Mouse (Mus musculus) midbrain, embryonic 14.5 days (tissue): Measurements from ENCODE around the gene Mib2. TPM values are rescaled to one million over a fixed set of nuclear protein-coding genes. Genes with fewer than 3 reads are reported as not detected.

ENCODE experiments used
- ATAC-seq: fragments of 200-750 bp; cut with Nextera tagmentation; 2 replicates; pipeline ENCODE4 v1.8.0; 2017; ENCODE audit warnings: moderate number of reproducible peaks, moderate library complexity; ENCODE audit not compliant: low FRiP score, low TSS enrichment
- DNase-seq: peaks from one replicate; pipeline ENCODE4 v3.0.0-alpha.2; 2015
- H3K27ac ChIP-seq: fragments of 300-500 bp; sonication (generic); replicated peaks from 2 replicates; pipeline ENCODE4 v1.5.1; 2014; ENCODE audit warnings: mild to moderate bottlenecking, low read depth, low read length, moderate library complexity
- H3K27me3 ChIP-seq: fragments of 300-500 bp; sonication (generic); 2 replicates; pipeline ENCODE4 v1.6.1; 2014; ENCODE audit warnings: low read length, control low read depth, mixed read lengths; ENCODE audit not compliant: control insufficient read depth, insufficient read depth
- H3K36me3 ChIP-seq: fragments of 300-500 bp; sonication (generic); 2 replicates; pipeline ENCODE4 v1.6.1; 2014; ENCODE audit warnings: low read length, control low read depth; ENCODE audit not compliant: control insufficient read depth, insufficient read depth
- H3K4me1 ChIP-seq: fragments of 300-500 bp; sonication (generic); 2 replicates; pipeline ENCODE4 v1.6.1; 2014; ENCODE audit warnings: mild to moderate bottlenecking, antibody characterized with exemption, low read length, control low read depth; ENCODE audit not compliant: control insufficient read depth, insufficient read depth
- H3K4me2 ChIP-seq: fragments of 300-500 bp; sonication (generic); 2 replicates; pipeline ENCODE4 v1.6.1; 2014; ENCODE audit warnings: mild to moderate bottlenecking, low read length, moderate library complexity
- H3K4me3 ChIP-seq: fragments of 300-500 bp; sonication (generic); replicated peaks from 2 replicates; pipeline ENCODE4 v1.5.1; 2014; ENCODE audit warnings: low read depth, low read length
- H3K9ac ChIP-seq: fragments of 300-500 bp; sonication (generic); replicated peaks from 2 replicates; pipeline ENCODE4 v1.6.1; 2014; ENCODE audit warnings: mild to moderate bottlenecking, low read length, moderate library complexity
- H3K9me3 ChIP-seq: fragments of 300-500 bp; sonication (generic); 2 replicates; pipeline ENCODE4 v1.6.1; 2016; ENCODE audit warnings: low read length, control low read depth, mixed read lengths; ENCODE audit not compliant: control insufficient read depth
- WGBS: fragments of 180-500 bp; shearing (Covaris S2); extraction: QIAGEN DNeasy Blood & Tissue Kit; methylation state at CpG from one replicate; pipeline ENCODE4 v1.1.7; 2014; 5-methylcytosine and 5-hydroxymethylcytosine counted together
- polyA plus RNA-seq: library from polyadenylated mRNA; unstranded; fragments of >200 nt; fragmentation: Nextera tagmentation; extraction: Ambion mirVana; gene quantifications from 2 replicates; pipeline ENCODE4 v1.2.1, GENCODE M21; 2014

The Mib2 gene
- 39.6 and 40.8 TPM in 2 replicates for polyA plus RNA-seq

- DNase-seq: peak; percentile 99
- H3K9me3 ChIP-seq: no peaks in the 10 kb centered on the region
- peak within 1 kb of the TSS; percentile 79 for H3K27ac ChIP-seq
- WGBS: under 1% methylated on average over 73 of the region's 73 CpGs
- H3K36me3 ChIP-seq: peaks cover 12% of the 10 kb centered on the region
- peak within 1 kb of the TSS; percentile 89 for H3K4me2 ChIP-seq
- ATAC-seq: peak; percentile 98
- H3K27me3 ChIP-seq: no peaks in the 10 kb centered on the region
- peak within 1 kb of the TSS; percentile 89 for H3K9ac ChIP-seq
- H3K4me3 ChIP-seq: peak within 1 kb of the TSS; percentile 80
- H3K4me1 ChIP-seq: peaks cover 7% of the 10 kb centered on the region; the same call in 1 of the 2 replicates
These were observed at the start of gene Mib2 for GRCm38 (mm10) chr4:155668689-155669597. Gene Mib2 (minus strand): TSS chr4:155669198.

DNA sequence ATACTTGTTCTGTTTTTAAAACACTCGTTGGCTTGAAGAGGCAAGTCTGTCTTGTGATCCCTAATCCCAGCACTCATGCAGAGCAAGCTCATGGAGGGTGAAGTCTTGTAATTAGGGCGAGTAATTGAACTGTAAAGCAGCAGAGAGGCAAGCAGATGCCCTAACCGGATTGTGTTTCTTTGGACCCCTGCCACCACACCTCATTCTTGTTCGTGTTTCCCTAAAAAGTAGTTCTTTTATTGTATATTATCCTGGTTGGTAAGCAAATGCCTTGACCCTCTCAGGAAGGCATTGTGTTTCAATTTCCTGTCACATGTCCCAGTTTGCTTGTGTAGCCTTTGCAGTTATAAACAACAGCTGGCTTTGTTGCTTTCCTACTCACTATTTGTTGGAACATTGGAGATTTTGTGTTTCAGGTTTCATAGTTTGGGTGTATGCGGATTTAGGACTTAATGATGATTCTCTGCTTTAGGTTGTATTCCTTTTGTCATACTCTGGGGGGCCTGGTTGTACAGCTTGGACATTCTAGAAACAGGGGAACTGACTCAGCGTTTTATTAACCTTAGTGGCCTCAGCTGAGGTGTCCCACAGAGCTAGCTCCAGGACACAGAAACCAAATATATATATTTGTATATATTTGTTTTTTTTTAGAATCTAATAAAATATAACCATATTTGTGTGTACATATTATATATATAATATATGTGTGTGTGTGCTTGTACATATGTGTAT lies 41.7 kb upstream of the Mib2 start:
- H3K4me2 ChIP-seq: no peak overlapping the region
- no peak overlapping the region for H3K4me3 ChIP-seq
- no peak overlapping the region for H3K27ac ChIP-seq
- ATAC-seq (no peak), DNase-seq (no peak)
- WGBS: 66% methylated on average over 6 of the region's 6 CpGs
- H3K9me3 ChIP-seq: no peaks in the 10 kb centered on the region
- H3K36me3 ChIP-seq: peaks cover 4% of the 10 kb centered on the region
- H3K4me1 ChIP-seq: peaks cover 13% of the 10 kb centered on the region
- H3K9ac ChIP-seq: no peak overlapping the region
- H3K27me3 ChIP-seq: no peaks in the 10 kb centered on the region

- DNase-seq (no peak), ATAC-seq (no peak)
- Histone ChIP-seq H3K4me1 (peaks cover 17% of the 10 kb centered on the region), H3K9ac (no peak overlapping the region), H3K27ac (no peak overlapping the region), H3K4me3 (no peak overlapping the region), H3K4me2 (no peak overlapping the region), H3K27me3 (no peaks in the 10 kb centered on the region), H3K9me3 (no peaks in the 10 kb centered on the region), H3K36me3 (no peaks in the 10 kb centered on the region)
These were observed 40.0 kb upstream of the Mib2 start for GRCm38 (mm10) chr4:155708988-155709387.

DNA sequence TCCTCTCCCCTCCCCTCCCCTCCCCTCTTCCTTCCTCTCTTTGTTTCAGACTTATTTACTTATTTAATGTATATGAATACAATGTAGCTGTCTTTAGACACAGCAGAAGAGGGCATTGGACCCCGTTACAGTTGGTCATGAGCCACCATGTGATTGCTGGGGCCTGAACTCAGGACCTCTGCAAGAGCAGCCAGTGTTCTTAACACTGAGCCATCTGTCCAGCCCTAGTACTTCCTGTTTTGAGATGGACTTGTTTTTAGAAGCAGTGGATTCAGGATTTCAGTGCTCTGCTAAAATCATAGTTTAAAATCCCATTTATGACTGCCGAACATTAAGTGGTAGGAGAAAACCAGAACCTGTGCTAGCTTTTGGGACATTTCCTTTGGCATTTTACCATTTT lies 39.6 kb upstream of the Mib2 start:
- no peak overlapping the region for H3K27ac ChIP-seq
- no peaks in the 10 kb centered on the region for H3K36me3 ChIP-seq
- H3K4me3 ChIP-seq: no peak overlapping the region
- peaks cover 17% of the 10 kb centered on the region for H3K4me1 ChIP-seq
- H3K27me3 ChIP-seq: no peaks in the 10 kb centered on the region
- DNase-seq: no peak
- ATAC-seq: no peak
- H3K9ac ChIP-seq: no peak overlapping the region
- WGBS: 92% methylated on average over 2 of the region's 2 CpGs
- no peaks in the 10 kb centered on the region for H3K9me3 ChIP-seq
- no peak overlapping the region for H3K4me2 ChIP-seq

DNA sequence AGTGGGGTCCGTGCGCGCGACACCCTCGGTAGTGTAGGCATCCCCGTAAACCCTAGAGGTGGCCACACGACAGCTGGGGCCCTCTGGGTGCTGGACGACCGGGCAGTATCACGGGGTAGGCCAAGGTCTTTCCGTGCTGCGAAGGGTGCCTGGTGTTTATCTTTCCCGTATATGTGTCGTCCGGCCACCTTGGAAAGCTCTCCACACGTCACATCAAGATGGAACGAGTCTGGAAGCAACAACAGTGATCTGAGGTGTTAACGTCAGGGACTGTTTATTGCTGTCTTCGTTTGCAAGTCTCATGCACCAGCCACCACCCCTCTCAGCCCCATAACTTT lies 36.6 kb upstream of the Mib2 start:
- no peaks in the 10 kb centered on the region for H3K36me3 ChIP-seq
- WGBS: under 1% methylated on average over 19 of the region's 19 CpGs
- peak overlapping the region; percentile 94 for H3K4me3 ChIP-seq
- H3K4me2 ChIP-seq: peak overlapping the region; percentile 75
- no peaks in the 10 kb centered on the region for H3K27me3 ChIP-seq
- peak overlapping the region; percentile 94 for H3K27ac ChIP-seq
- DNase-seq (no peak), ATAC-seq (no peak)
- H3K9ac ChIP-seq: peak overlapping the region; percentile 82
- peaks cover 17% of the 10 kb centered on the region for H3K4me1 ChIP-seq
- H3K9me3 ChIP-seq: no peaks in the 10 kb centered on the region

- Histone ChIP-seq H3K27ac (peak within 1 kb of the TSS; percentile 94), H3K9ac (peak within 1 kb of the TSS; percentile 82), H3K4me1 (peaks cover 17% of the 10 kb centered on the region), H3K36me3 (no peaks in the 10 kb centered on the region), H3K9me3 (no peaks in the 10 kb centered on the region), H3K4me3 (peak within 1 kb of the TSS; percentile 94), H3K27me3 (no peaks in the 10 kb centered on the region), H3K4me2 (peak within 1 kb of the TSS; percentile 75)
- DNase-seq: peak; percentile 99
- peak; percentile 97 for ATAC-seq
- under 1% methylated on average over 83 of the region's 83 CpGs for WGBS
These were observed 36.0 kb upstream of the Mib2 start, which contains the start of gene Ssu72 for GRCm38 (mm10) chr4:155704721-155705591. Gene Ssu72 (plus strand): TSS chr4:155704800.

DNA sequence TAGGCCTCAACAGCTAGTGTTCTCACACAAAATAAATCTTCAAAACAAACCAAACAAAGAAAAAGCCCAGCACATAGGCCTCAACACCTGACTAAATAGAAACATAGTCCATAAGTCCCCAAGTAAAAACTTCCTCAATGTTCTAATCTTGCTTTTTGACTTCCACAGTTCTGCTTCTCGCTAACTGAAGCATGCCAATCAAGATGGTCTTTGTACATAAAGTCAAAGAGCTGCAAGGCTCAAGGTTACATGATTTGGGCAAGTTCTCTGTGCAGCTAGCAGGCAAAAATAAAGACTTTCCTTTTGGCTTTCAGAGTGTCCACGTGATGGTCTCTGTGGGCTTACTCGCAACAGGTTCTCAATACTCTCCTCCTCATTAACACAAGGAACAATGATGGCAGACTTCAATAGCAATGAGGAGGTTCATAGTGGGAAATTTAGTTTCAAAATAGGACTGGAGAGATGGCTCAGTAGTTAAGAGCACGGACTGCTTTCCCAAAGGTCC lies 34.5 kb upstream of the Mib2 start:
- Histone ChIP-seq H3K9ac (no peak overlapping the region), H3K4me3 (no peak overlapping the region), H3K4me1 (peaks cover 17% of the 10 kb centered on the region), H3K36me3 (no peaks in the 10 kb centered on the region), H3K27me3 (no peaks in the 10 kb centered on the region), H3K4me2 (no peak overlapping the region), H3K9me3 (no peaks in the 10 kb centered on the region), H3K27ac (no peak overlapping the region)
- ATAC-seq (no peak), DNase-seq (no peak)
- WGBS: 98% methylated on average over 4 of the region's 4 CpGs

- H3K4me3 ChIP-seq: no peak overlapping the region
- peaks cover 16% of the 10 kb centered on the region for H3K4me1 ChIP-seq
- no peak overlapping the region for H3K9ac ChIP-seq
- H3K36me3 ChIP-seq: no peaks in the 10 kb centered on the region
- H3K9me3 ChIP-seq: no peaks in the 10 kb centered on the region
- no peak for ATAC-seq
- DNase-seq: peak; percentile 62
- H3K27me3 ChIP-seq: peaks cover 6% of the 10 kb centered on the region
- no peak overlapping the region for H3K27ac ChIP-seq
- H3K4me2 ChIP-seq: no peak overlapping the region
These were observed 31.4 kb upstream of the Mib2 start for GRCm38 (mm10) chr4:155700425-155700824.
